Mouse (Mus musculus) T-helper 17 cell (primary cell): ENCODE data around the gene Polk.

Source experiments
- in situ Hi-C, 2 experiments: fragments of 300-600 bp; cut with MboI, MseI; formaldehyde crosslinking; loops; 1 replicate in 1 of 2; 2 replicates in 1 of 2; pipeline ENCODE4 v1.15.1; 2025; ENCODE audit warnings: high pct_unique_total_duplicates in 2 of 2

Gene Polk

DNA sequence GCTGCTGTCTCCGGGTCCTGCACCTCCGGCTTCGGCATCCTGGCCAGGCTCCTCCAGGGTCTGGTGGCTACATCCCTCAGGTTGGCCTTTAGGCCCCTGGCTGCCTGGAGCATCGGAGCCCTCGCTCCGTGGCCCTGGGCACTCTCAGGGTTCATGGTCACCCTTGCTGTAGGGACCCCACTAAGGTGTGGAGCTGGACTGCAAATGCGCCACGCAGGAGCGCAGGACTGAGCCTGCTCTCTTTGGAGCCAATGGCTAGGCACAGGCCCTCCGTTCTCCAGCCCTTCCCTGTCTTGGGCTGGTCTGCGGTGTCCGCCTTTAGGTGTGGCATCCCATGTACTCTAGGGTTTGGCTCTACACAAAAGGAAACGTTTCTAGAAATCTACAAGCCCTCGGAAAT is 71.4 kb downstream of the Polk start, which contains the start of gene Ankdd1b:
Ankdd1b (minus strand) TSS at position 242 of the 400 bp plus-strand sequence.
- in situ Hi-C loops: no loop called here

DNA sequence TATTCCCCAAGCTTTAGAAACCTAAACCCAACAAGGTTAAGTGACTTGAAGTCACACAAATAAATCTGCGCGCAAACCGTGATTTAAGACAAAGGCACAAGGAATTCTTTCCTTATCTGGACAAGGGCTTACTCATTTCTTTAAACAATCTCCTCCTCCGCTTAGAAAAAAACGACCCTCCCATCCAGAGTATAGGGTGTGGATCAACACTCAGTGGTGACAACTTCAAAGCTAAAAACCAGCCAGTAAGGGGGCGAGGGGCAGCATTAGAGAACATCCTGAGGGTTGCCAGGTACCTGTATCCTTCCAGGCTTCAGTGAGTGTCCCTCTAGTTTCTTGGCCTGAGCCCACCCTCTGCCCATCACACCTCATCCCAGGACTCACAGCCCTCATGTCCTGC is 71.8 kb downstream of the Polk start:
- in situ Hi-C loops: no loop called here

DNA sequence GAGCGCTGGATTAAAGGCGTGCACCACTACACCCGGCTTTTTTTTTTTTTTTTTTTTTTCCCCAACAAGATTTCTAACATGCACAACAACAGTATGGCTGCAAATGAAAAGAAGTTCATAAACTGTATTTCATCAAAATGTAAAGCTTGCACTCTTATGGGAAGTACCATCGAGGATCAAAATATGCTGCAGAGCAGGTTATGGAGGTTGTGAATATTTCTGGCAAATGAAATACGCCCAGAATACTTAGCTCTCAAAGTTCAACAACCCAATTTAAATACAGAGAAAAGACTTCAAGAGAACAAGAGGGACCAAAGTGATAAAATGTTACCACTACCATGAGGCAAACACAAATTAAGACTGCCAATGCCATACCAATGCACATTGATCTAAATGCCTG is 73.7 kb downstream of the Polk start:
- in situ Hi-C loops: loop anchor here in 1 of 2 experiments (10.0 kb wide), 1 partner anchor 274 kb away; no protein-coding TSS in a partner anchor

DNA sequence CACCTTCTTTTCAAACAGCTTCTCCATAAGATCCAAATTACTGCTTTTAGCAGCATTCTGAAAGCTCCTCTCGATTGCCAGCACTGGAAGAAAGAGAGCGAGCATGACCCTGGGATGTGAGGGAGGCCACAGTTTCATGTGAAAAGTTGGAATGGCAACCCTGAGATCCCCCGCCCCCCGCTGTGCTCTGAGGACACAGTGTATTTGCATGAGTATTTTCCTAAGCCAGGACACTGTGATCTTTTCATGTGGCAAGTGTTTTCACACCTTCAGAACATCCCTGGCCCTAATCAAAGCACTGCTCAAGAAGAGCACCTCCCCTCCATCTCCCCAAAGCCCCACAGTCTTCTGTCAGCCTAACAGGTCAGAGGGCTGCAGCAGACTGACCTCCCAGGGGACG is 77.1 kb downstream of the Polk start:
- in situ Hi-C loops: loop anchor here in 1 of 2 experiments (10.0 kb wide), 1 partner anchor 271 kb away; no protein-coding TSS in a partner anchor

DNA sequence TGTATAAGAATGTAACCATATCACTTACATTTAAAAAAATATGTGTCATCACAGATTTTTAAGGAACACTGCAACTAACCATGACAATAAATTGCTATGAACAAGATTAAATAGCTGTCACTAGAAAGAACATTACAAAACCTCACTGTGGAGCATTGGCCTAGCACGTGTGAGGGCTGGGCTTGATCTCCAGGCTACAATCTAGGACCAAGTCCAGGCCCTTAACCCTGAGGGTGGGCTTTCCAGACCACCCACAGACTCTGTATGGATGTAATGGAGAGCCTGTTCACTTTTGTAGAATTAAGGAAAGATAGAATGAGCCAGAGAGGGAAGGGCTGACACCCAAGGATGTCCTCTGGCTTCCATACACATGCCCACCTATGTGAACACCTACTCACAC is 79.7 kb downstream of the Polk start:
- in situ Hi-C loops: loop anchor here in 1 of 2 experiments (10.0 kb wide), 1 partner anchor 268 kb away; no protein-coding TSS in a partner anchor

DNA sequence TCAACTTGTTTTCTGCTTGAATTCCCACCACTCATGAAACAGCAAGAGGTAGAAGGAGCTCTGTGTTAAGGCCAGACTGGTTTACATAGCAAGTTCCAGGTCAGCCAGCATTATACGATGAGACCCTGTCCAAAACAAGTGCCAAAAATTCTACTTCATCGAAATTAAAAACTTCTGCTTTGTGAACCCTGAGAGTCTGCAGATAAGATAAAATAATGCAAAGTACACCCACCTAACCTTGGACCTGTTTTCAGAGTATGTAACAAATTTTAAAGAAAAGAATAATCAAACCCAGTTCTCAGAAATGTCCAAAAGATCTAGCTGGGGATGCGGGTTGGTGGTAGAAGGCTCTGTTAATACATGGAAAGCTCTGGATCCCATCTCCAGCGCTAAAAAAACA is 83.8 kb downstream of the Polk start:
- in situ Hi-C loops: no loop called here

DNA sequence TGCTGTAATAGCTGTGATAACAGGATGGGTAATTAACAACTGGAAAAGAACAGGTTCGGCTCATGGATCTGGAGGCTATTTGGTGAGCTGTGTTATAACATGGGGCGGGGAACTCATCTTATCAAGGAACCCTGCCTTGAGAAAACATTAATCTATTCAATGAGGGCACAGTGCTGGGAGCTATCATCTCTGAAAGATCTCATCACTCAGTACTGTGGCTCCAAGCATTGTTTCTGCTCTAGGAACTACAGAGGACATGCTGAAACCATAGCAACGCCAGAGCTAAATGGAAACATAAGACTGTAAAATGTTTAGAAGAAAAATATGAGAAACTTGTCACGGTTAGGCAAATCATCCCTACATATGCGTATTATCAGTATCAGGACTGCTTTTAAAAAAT is 84.4 kb downstream of the Polk start:
- in situ Hi-C loops: no loop called here

DNA sequence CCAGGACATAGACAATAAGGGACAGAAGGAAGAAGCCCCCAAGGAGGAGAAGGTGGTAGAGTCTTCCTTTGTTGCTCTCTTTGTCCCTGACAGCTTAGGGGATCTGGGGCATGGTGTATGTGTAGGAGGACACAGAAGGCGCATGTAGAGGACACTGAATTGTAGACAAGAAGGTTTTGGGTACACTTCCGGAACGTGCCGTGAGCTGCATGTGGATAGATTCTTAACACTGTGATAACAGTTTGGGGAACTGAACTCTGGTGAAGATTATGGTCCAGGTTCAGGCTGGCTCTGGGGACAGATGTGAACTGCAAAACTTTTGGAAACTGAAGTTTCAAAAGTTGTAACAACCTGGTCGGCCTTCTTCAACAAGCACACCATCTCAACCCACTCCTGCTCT is 84.8 kb downstream of the Polk start:
- in situ Hi-C loops: no loop called here

DNA sequence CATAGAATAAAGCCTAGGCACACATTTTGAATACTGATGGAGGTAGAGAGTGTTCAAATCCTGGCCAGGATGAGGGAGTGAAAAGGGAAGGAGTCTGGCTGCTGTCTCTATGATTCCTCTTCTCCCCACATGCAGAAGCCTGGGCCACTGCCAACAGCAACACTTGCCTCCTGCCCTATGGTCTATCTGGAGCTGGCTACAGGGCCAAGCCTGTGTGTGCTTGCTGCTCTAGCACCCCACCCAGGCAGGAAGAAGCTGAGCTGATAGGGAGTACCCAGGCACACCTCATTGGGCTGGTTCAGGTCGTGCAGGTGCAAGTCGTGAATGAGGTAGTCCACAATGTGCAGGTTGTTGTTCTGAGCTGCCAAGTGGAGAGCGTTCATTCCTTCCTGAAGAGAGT is 88.1 kb downstream of the Polk start:
- in situ Hi-C loops: no loop called here

DNA sequence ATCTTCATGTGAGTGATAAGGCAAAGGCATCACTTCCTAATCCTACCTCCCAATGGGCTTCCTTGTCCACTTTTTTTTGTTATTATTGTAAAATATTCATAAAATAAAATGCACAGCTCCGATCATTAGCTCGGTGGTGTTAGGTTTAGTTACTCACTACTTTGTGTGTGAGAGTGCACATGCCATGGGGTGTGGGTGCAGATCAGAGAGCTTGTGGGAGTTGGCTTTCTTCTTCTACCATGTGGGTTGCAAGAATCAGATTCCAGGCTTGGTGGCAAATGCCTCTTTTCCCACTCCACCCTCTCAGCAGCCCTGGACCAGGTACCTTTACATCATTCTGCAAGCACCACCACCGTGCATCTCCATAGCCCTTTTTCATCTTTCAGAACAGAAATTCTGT is 89.8 kb downstream of the Polk start:
- in situ Hi-C loops: no loop called here

DNA sequence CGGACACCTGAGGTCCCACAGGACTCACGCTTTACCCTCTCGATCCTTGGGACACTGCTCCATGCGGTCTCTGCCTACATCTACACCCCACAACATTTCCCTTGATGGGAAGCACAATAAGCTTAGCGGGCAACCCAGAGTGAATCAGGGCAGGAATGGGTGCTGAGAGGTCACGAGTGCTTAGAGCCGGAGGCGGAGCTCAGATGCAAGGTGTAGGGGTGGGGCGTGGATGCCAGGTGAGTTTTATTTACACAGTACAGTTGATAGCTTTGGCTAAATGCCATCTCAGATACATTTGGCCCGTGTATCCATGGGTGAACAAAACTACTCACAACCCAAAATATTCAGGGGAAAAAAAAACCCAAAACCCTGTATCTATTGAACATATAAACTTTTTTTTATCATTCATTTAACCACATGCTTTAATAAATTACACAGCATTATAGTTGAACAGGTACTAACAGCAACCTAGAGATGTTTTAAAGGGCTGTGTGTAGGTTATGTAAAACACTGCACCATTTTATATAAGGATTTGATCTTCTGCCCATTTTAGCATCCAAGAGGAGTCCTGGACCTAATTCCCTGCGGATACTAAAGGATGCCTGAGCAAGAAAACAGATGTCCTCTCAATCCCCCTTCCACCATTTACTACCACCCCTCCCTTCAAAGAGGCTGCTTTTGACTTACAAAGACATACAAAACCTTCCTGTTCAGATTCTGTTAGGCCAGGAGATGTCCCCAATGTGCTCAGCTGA is 90.8 kb downstream of the Polk start:
- in situ Hi-C loops: no loop called here

DNA sequence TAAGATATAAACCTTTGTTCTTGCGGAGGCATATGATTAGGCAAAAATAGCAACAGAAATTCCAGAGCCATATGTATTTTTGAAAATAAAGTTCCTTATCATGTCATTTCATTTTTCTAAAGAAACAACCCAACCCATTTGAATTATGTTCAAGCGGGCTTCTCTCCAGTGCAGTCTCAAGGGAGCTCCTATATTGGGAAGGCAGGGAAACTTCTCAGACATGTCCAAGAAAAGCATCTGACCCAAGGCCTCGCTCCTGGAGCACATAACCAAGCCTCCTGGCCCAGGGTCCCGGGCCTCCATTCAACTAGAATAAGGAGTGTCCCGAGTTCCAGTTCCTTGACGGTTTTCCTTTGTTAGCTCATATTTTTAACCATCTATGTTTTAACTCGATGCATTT is 91.5 kb downstream of the Polk start:
- in situ Hi-C loops: no loop called here

DNA sequence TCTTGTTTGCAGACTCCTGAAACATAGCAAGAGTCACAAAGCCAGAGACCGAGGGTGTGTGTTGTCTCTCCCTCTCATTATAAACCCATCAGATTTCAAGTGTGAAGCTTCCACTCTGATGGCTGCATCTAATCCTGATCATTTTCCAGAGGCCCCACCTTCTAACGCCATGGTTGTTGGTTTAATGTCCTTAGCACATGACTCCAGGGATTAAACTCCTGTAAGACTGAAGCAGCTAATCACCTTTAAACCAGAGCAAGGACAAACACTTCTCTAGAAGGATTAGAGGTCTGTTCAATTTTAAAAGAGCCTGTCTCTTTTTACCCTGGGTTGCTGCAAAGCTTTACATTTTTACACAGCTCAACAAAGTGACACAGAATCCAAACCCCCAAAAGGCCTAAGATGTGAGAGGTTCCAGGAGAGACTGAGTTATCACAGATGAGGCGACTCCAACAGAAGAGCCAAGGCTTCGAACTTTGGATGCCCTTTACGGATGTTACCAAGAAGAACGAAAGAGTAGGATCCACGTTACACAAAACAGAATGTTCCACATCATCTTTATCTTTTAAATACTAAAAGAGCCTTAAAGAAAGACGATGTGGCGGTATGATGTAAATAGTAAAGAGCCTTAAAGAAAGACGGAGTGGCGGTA is 92.0 kb downstream of the Polk start:
- in situ Hi-C loops: no loop called here

DNA sequence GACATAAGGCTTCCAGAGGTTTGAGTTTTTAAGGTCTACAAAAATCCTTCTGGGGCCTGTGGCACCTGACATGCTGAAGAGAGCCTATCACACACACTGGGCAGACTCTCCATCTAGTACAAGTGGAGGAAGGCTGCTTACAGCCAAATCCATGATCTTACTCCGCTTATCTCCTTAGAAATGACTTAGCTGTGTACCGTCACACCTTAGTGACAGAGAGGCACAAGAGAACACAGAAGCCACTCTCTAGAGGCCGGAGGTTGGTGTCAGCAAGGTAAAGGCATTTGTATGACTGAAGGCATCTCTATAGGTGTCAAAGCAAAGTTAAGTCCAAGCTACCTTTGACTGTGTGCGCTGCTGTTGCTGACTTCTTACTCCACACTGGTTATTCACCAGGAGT is 101.9 kb downstream of the Polk start:
- in situ Hi-C loops: no loop called here

DNA sequence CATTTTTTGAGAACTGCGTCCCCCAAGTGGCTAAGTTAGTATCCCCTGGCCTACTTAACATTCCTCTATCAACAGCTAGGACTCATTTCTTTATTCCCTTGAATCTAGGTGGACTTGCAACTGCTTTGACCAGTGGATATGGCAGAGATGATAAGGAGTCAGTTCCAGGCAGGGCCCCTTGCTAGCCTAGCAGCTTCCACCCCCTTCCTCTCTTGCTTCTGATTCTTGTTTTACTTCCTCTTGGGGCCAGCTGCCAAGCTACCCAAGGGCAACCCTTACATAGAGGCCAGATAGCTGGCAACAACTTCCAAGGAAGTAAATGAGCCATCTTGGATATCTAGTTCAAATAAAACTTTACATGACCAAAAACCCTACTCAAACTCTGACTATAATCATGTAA is 105.5 kb downstream of the Polk start:
- in situ Hi-C loops: loop anchor here in 1 of 2 experiments (5.0 kb wide), 1 partner anchor 85 kb away; no protein-coding TSS in a partner anchor

DNA sequence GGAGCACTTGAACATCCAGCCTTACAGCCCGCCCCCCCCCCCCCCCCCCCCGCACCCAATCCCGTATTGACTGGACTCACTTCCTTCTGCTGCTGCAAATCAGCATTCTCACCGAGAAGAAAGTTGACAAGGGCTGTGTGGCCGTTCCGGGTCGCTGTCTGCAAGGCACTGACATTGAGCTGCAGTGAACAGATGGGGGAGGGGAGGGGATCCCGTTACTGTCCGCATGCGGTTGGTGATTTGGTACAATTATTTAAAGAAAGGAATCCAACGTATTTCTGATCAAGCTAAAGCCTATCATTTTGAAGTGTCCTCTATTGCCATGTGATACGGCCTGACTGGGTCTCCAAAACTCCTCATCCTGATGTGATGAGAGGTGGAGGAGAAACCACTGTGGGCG is 106.6 kb downstream of the Polk start:
- in situ Hi-C loops: loop anchor here in 1 of 2 experiments (5.0 kb wide), 1 partner anchor 87 kb away; no protein-coding TSS in a partner anchor

DNA sequence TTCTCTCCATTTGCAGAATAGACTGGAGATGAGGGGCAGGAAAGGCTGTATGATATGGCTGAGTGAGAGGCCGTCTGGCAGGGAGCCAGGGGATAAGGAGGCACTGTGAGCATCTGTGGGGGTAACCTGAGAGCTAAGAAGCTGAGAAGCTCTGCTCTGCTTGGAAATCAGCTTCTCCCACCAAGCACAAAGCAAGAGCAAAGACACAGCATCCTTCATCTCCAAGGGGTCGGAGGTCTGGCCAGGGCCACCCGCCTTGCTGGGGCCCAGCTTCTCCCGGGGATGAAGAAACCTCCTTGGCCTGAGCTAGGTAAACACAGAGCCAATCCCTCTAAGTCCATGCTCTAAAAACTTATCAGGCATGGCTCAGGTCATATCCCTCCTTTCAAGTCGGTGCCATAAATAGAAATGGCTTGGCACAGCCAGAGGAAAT is 107.5 kb downstream of the Polk start:
- in situ Hi-C loops: loop anchor here (5.0 kb wide), 2 partner anchors 87 to 157 kb away; no protein-coding TSS in a partner anchor

DNA sequence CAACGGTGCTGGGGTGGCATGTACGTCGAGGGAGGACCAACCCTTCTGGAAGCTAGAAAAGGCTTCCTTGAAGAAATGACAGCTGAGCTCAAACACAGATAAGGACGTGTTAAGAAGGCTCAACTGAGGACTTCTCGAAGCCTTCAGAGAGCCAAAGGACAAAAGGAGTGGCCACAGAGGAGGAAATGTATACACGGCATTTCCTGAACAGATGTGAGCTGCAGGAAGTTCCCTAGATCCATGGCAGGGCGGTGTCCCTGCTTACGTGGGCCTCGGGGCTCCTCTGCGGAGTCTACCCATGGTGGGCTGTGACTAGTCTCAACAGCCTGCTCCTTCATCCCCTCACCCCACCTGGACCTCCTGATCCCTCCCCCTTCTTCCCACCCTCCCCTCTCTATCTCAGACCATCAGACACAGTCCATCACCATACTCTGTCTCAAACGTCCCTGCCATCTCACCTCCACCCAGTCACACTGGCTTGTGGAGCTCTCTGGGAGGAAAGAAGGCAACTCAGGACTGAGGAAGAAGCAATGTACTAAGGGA is 108.7 kb downstream of the Polk start:
- in situ Hi-C loops: loop anchor here (5.0 kb wide), 1 partner anchor 159 kb away; no protein-coding TSS in a partner anchor

DNA sequence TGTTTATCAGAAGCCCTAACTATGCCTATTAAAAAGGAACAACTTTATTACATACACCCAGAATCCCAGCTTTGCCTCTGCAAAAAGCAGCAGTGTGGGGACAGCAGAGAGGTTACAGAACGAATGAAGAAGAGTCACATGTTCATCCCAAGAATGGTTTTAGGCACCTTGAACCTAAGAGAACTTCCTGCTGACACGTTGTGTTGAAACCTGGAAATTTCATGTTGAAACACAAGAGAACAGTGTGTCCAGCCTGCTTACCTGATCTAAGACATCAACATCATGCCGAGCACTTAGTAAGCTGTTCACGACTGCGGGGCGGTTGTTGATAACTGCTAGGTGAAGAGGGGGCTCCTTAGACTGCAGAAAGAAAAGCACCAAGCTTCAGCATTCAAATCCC is 109.3 kb downstream of the Polk start:
- in situ Hi-C loops: loop anchor here (5.0 kb wide), 1 partner anchor 159 kb away; no protein-coding TSS in a partner anchor

DNA sequence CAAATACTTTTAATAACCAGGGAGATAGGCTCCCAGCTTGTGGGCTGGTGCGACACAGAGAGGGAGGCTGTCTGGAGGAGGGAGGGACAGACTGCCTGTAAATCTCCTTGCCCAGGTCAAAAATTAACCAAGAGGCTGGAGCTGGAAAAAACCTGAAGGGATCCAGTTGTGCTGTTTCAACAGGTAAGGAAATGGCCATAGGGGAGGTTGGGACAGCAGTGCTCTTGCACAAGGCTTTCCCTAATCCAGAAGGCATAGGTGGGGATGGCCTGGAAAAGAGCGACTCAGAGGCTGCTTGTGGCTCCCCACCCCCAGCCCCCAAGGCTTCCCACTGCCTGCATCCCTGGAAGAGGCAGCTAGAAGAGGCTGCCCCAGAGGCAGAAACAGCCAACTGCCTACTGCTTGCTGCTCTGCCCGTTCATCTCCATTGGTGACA is 110.0 kb downstream of the Polk start:
- in situ Hi-C loops: loop anchor here (5.0 kb wide), 1 partner anchor 160 kb away; no protein-coding TSS in a partner anchor

DNA sequence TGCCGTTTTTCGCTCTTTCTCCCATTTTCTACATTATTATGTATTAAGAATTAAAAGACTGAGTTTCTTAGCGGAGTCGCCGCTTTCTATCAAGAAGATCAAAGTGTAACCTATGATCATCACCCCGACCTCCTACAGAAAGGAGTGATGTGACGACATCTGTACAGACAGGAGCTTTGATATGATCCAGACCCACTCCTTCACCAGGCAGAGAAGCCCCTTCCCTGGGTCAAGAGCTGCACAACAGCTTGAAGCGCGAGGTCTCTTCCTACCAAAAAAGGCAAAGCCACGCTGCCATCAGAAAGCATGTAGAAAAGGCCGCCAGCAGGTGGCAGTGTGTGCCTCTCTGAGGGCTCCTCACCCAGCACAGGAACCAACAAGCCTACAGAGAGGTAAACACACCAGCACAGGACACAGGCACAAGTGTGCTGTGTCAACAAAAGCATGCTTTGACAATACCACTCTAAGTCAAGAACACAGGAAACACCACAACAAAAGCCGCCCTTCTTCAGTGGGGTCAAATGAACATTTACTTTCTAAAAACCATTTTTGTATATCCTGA is 110.7 kb downstream of the Polk start:
- in situ Hi-C loops: loop anchor here (5.0 kb wide), 1 partner anchor 161 kb away; no protein-coding TSS in a partner anchor
